Mouse (Mus musculus) embryonic facial prominence, embryonic 14.5 days (tissue): Measurements from ENCODE around the gene Syngr2. TPM values are rescaled to one million over a fixed set of nuclear protein-coding genes. Genes with fewer than 3 reads are reported as not detected.
"Not testable (repeated sequence)": the region's sequence is repeated elsewhere in the genome, so short reads cannot be mapped to it uniquely, and the experiment has no call there.

ENCODE experiments used
- ATAC-seq: fragments of 200-750 bp; cut with Nextera tagmentation; 2 replicates; pipeline ENCODE4 v1.8.0; 2017; ENCODE audit warnings: low read depth, moderate number of reproducible peaks, moderate TSS enrichment
- DNase-seq: peaks from one replicate; pipeline ENCODE4 v3.0.0-alpha.2; 2015; ENCODE audit warnings: low spot score
- H3K27ac ChIP-seq: fragments of 300-500 bp; sonication (generic); replicated peaks from 2 replicates; pipeline ENCODE4 v1.5.1; 2014; ENCODE audit warnings: low read depth, mild to moderate bottlenecking, low read length, moderate library complexity
- H3K27me3 ChIP-seq: fragments of 300-500 bp; sonication (generic); replicated peaks from 2 replicates; pipeline ENCODE4 v1.6.1; 2014; ENCODE audit warnings: low read length; ENCODE audit not compliant: control insufficient read depth, insufficient read depth
- H3K36me3 ChIP-seq: fragments of 300-500 bp; sonication (generic); 2 replicates; pipeline ENCODE4 v1.6.1; 2014; ENCODE audit warnings: low read length, mixed read lengths; ENCODE audit not compliant: control insufficient read depth, insufficient read depth
- H3K4me1 ChIP-seq: fragments of 300-500 bp; sonication (generic); 2 replicates; pipeline ENCODE4 v1.6.1; 2014; ENCODE audit warnings: antibody characterized with exemption, low read length; ENCODE audit not compliant: control insufficient read depth, insufficient read depth
- H3K4me2 ChIP-seq: fragments of 300-500 bp; sonication (generic); 2 replicates; pipeline ENCODE4 v1.6.1; 2014; ENCODE audit warnings: low read depth, mild to moderate bottlenecking, low read length, moderate library complexity, mixed read lengths
- H3K4me3 ChIP-seq: fragments of 300-500 bp; sonication (generic); 2 replicates; pipeline ENCODE4 v1.5.1; 2014; ENCODE audit warnings: low read depth, mild to moderate bottlenecking, low read length
- H3K9ac ChIP-seq: fragments of 300-500 bp; sonication (generic); 2 replicates; pipeline ENCODE4 v1.6.1; 2014; ENCODE audit warnings: low read depth, mild to moderate bottlenecking, low read length, moderate library complexity, mixed read lengths
- H3K9me3 ChIP-seq: fragments of 300-500 bp; sonication (generic); 2 replicates; pipeline ENCODE4 v1.6.1; 2016; ENCODE audit warnings: low read length; ENCODE audit not compliant: control insufficient read depth
- WGBS: fragments of 180-500 bp; shearing (Covaris S2); extraction: QIAGEN DNeasy Blood & Tissue Kit; methylation state at CpG from one replicate; pipeline ENCODE4 v1.1.7; 2014; 5-methylcytosine and 5-hydroxymethylcytosine counted together
- polyA plus RNA-seq: library from polyadenylated mRNA; unstranded; fragments of >200 nt; fragmentation: Nextera tagmentation; extraction: Ambion mirVana; gene quantifications from 2 replicates; pipeline ENCODE4 v1.2.1, GENCODE M21; 2014

The Syngr2 gene
- polyA plus RNA-seq, 1 experiment from 2014 or later = 78.6 TPM

- no peak overlapping the region for H3K27ac ChIP-seq
- ATAC-seq (no peak), DNase-seq (no peak)
- no peak overlapping the region for H3K9ac ChIP-seq
- H3K9me3 ChIP-seq = no peaks in the 10 kb centered on the region
- H3K4me2 ChIP-seq = peak overlapping the region; percentile 57
- WGBS = 35% methylated on average over 10 of the region's 10 CpGs
- H3K4me3 ChIP-seq = peak overlapping the region; percentile 29; the same call in 1 of the 2 replicates
- H3K27me3 ChIP-seq = peaks cover 4% of the 10 kb centered on the region; the same call in 1 of the 2 replicates
- H3K36me3 ChIP-seq = no peaks in the 10 kb centered on the region
- peaks cover 31% of the 10 kb centered on the region for H3K4me1 ChIP-seq
These were observed 25.7 kb upstream of the Syngr2 start for GRCm38 (mm10) chr11:117783683-117784309.

- peaks cover 4% of the 10 kb centered on the region; the same call in 1 of the 2 replicates for H3K27me3 ChIP-seq
- H3K27ac ChIP-seq = no peak overlapping the region
- H3K4me3 ChIP-seq = no peak overlapping the region
- ATAC-seq (no peak), DNase-seq (no peak)
- WGBS = 13% methylated on average over 10 of the region's 10 CpGs
- no peaks in the 10 kb centered on the region for H3K36me3 ChIP-seq
- no peak overlapping the region for H3K9ac ChIP-seq
- H3K4me1 ChIP-seq = peaks cover 11% of the 10 kb centered on the region
- H3K9me3 ChIP-seq = no peaks in the 10 kb centered on the region
- no peak overlapping the region for H3K4me2 ChIP-seq
These were observed 23.2 kb upstream of the Syngr2 start for GRCm38 (mm10) chr11:117786294-117786693.

DNA sequence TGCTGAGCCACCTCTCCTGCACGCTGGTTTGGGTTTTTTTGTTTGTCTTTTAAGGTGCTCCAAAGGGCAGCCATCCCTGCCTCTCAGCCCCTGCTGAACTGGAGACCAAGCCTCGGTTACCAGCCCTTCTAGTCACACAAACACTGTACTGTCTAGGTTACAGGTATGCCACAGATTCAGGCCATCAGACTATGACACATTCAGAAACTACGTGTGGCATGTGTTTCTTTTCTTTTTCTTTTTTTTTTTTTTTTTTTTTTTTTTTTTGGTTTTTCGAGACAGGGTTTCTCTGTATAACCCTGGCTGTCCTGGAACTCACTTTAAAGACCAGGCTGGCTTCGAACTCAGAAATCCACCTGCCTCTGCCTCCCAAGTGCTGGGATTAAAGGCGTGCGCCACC, 21.0 kb upstream of the Syngr2 start:
- 81% methylated on average over 7 of the region's 7 CpGs for WGBS

GRCm38 (mm10) chr11:117790286-117790685, 19.2 kb upstream of the Syngr2 start:
- no peaks in the 10 kb centered on the region for H3K9me3 ChIP-seq
- no peak overlapping the region for H3K4me3 ChIP-seq
- H3K4me1 ChIP-seq = peaks cover 9% of the 10 kb centered on the region
- WGBS = 5% methylated on average over 8 of the region's 14 CpGs
- no peaks in the 10 kb centered on the region for H3K36me3 ChIP-seq
- H3K27ac ChIP-seq = no peak overlapping the region
- ATAC-seq (peak; percentile 35; the same call in 1 of the 2 replicates), DNase-seq (peak; percentile 43)
- H3K4me2 ChIP-seq = peak overlapping the region; percentile 35
- 0 out of 2 replicates have a peak overlapping the region, but pooled peaks have one; percentile 25 for H3K9ac ChIP-seq
- H3K27me3 ChIP-seq = no peaks in the 10 kb centered on the region

More for the DNA sequence above, 21.0 kb upstream of the Syngr2 start:
- H3K27ac ChIP-seq, DNase-seq, H3K4me2 ChIP-seq, H3K9me3 ChIP-seq, ATAC-seq, H3K4me1 ChIP-seq, H3K36me3 ChIP-seq, H3K9ac ChIP-seq, H3K4me3 ChIP-seq, H3K27me3 ChIP-seq: not testable (repeated sequence)

DNA sequence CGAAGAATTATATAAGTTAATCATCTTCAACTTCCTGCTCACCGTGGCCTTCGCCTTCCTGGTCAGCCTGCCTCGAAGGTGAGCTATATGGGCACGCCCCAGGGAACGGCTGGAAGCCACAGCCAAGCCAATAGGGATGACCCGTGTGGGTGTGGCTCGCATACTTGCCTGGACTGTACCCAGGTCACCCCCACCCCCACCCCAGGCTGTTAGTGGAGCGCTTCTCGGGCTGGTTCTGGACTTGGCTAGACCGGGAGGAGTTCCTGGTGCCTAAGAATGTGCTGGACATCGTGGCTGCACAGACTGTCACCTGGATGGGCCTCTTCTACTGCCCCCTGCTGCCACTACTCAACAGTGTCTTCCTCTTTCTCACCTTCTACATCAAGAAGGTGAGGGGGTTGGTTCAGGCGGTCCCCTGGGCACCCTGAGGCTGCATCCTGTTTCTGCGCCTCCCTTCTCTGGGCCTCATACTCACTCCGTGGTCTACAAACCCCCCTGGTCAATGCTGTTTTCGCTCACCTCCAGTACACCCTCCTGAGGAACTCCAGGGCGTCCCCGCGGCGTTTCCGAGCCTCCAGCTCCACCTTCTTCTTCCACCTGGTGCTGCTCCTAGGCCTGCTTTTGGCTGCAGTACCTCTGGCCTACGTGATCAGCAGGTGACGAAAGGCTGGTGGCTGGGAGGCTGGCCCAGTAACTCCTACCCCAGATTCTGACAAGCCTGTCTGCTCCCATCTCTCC, 18.6 kb upstream of the Syngr2 start:
- Histone ChIP-seq H3K36me3 (no peaks in the 10 kb centered on the region), H3K9ac (no peak overlapping the region), H3K27ac (no peak overlapping the region), H3K27me3 (no peaks in the 10 kb centered on the region), H3K9me3 (no peaks in the 10 kb centered on the region), H3K4me3 (no peak overlapping the region), H3K4me1 (peaks cover 9% of the 10 kb centered on the region), H3K4me2 (peak overlapping the region; percentile 35)
- no peak for ATAC-seq
- WGBS = 32% methylated on average over 20 of the region's 23 CpGs
- no peak for DNase-seq

- no peaks in the 10 kb centered on the region for H3K9me3 ChIP-seq
- DNase-seq = no peak
- H3K9ac ChIP-seq = no peak overlapping the region
- no peaks in the 10 kb centered on the region for H3K27me3 ChIP-seq
- H3K36me3 ChIP-seq = no peaks in the 10 kb centered on the region
- H3K4me3 ChIP-seq = no peak overlapping the region
- WGBS = 88% methylated on average over 9 of the region's 9 CpGs
- H3K27ac ChIP-seq = no peak overlapping the region
- peaks cover 9% of the 10 kb centered on the region for H3K4me1 ChIP-seq
- no peak overlapping the region for H3K4me2 ChIP-seq
- ATAC-seq = no peak
These were observed 18.1 kb upstream of the Syngr2 start for GRCm38 (mm10) chr11:117791441-117791761.

DNA sequence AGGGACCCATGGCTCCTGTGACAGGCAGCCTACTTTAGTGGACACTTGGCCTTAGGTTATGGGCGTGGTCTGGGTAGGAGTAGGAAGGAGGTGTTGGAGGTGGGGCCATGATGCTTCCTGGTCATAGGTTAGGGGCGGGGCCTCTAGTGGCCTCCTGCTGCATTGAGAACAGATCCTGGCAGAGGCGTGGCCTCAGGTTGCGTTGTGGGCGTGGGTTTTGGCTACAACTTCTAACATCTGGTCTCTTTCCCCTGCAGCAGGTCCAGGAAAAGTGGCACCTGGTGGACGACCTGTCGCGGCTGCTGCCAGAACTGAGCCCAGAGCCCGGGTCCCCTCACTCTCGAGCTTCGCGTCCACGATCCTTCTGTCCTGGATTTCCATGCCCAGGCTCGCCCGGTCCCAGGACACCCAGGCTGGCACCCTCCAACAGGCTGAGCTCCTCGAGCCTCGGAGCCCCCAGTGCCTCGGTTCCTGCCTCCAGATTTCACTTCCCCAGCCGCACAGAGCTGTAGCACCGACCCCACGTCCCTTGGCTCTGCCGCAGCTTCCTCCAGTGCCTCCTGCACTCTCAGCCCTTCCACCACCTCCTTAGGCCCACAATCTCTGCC, 17.1 kb upstream of the Syngr2 start:
- H3K27ac ChIP-seq = no peak overlapping the region
- H3K4me2 ChIP-seq = peak overlapping the region; percentile 49
- H3K36me3 ChIP-seq = no peaks in the 10 kb centered on the region
- peak overlapping the region; percentile 46; the same call in 1 of the 2 replicates for H3K9ac ChIP-seq
- no peaks in the 10 kb centered on the region for H3K9me3 ChIP-seq
- ATAC-seq (peak; percentile 19; the same call in 1 of the 2 replicates), DNase-seq (peak; percentile 66)
- H3K4me1 ChIP-seq = peaks cover 9% of the 10 kb centered on the region
- H3K27me3 ChIP-seq = no peaks in the 10 kb centered on the region
- 3% methylated on average over 22 of the region's 22 CpGs for WGBS
- peak overlapping the region; percentile 16; the same call in 1 of the 2 replicates for H3K4me3 ChIP-seq

DNA sequence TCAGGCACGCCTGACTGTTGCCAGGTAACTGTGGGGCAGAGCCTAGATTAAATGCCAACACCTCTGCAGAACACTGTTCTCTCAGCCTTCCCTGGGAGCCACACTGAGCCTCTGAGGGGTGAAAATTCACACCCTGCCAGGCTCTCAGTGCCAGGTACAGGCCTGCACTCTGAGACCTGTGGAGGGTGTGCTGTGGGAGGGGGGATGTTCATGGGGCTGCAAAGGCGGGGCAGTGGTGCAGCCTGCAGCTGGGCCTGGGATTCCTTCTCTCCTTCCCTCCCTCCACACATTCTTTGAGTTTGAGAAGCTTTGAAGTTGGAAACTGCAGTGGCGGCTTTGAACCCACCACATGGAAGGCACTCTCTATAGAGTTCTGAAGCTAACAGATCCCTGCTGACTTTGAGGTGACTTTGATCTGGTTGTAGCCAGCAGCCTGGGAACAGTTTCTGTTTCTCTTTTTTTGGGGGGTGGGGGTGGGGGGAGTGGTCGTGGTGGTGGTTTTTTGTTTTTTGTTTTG, 15.4 kb upstream of the Syngr2 start:
- DNase-seq = no peak
- H3K27ac ChIP-seq = no peak overlapping the region
- 60% methylated on average over 4 of the region's 4 CpGs for WGBS

More for the DNA sequence above, 15.4 kb upstream of the Syngr2 start:
- Histone ChIP-seq H3K36me3 (no peaks in the 10 kb centered on the region), H3K4me1 (peaks cover 9% of the 10 kb centered on the region), H3K9ac (no peak overlapping the region), H3K4me2 (no peak overlapping the region), H3K9me3 (no peaks in the 10 kb centered on the region), H3K27me3 (no peaks in the 10 kb centered on the region), H3K4me3 (no peak overlapping the region)
- no peak for ATAC-seq
